Mouse (Mus musculus) cerebellum, postnatal 14 days (tissue): ENCODE results near the gene Dazl.

Experiments used
- DNase-seq, 2 experiments: peaks; one replicate each; pipeline ENCODE4 v3.0.0; 2021; ENCODE audit warnings: mixed read lengths in 2 of 2

Dazl gene

DNA sequence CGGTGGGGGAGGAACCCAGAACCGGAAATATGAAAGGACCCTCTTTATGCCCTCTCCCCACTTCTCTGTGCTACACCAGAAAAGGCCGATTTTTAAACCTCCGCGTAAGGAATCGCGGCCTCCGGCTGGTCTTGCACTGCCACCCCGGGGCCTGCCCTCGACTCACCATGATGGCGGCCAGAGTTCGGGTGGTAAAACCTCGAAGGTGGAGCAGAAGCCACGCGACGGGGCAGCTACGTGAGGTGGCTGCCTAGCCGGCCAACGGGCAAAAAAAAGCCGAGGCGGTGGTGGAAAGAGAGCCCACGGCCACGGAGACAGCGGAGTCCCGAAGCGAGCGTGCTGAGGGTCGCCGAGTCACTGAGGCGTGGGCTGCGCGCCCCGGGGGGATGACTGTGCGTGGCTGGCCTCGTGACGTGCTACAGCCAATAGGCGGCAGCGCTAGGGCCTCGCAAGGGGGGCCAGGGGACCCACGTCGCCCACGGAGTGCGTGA lies at the start of gene Dazl:
Gene Dazl (minus strand): TSS at position 396 of the 491 bp plus-strand sequence.
- DNase-seq: peak in 1 of 2 experiments; percentile 48

DNA sequence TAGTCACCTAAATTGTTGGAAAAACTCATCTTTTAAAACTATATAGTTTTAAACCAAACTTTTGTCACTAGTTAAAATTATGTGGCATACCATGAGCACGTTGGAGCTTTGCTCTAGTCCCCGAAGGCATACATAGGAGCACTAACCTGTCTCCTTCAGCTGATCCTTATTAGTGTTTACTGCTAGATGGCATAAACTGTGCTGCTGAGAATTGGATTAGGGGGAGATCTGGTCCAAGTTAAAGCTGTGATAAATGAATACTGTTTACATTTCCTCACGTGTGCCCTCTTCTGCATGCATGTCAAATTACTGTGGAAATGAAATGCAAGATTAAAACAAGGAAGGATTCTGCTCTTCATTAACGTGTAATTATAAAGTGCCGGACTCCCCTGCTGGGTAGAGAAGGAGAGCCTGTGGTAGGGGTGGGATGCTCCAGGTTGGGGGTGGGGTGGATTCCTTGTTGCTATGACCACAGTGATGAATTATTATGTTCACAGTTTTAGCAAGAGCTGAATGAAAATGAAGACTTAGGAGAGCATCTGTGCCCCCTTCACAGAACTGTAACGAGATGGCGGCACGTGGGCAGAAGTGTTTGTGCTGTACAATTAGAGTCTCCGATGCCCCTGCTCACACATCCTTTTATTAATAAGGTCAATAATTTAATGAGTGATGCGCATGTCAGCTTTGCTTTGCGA lies 48.6 kb upstream of the Dazl start:
- DNase-seq: no peak

- no peak for DNase-seq
These were observed 45.5 kb upstream of the Dazl start for GRCm38 (mm10) chr17:50338901-50339300.

- no peak for DNase-seq
These were observed 42.3 kb upstream of the Dazl start for GRCm38 (mm10) chr17:50335776-50336175.

DNA sequence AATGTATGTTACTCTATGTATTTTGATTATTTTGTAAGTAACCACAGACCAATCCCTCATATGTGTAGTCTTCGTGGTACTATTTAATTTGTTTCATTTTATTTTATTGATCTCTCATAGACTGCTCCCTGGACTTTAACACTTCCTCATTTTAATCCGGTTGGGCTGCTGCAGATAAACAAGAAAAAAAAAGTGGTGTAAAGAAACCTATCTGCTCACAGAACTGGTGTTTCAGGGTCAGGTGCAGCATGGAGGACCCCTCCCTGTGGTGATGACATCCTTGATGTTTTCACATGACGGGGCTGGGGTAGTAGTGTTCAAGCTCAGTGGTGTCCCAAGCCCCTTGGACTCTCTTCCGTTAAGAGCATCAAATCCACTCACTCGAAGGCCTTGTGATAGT lies 41.3 kb upstream of the Dazl start:
- no peak for DNase-seq

DNA sequence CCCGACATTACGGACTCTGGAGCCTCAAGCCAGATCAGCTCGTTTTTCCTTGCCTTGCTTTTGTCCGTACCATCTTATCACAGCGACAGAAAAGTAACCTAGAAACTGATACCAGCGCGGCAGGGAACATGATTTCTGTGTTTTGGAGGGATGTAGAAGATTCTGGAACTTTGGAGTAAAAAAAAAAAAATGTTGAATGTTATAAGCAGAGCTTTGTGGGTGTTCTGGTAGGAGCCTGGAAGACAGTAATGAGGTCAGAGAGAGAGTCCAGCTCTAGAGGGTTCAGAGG lies 38.5 kb upstream of the Dazl start:
- no peak for DNase-seq

- DNase-seq: no peak
These were observed 38.0 kb upstream of the Dazl start for GRCm38 (mm10) chr17:50331171-50332011.

GRCm38 (mm10) chr17:50330245-50330644 lies 36.8 kb upstream of the Dazl start:
- DNase-seq: no peak

- DNase-seq: no peak
These were observed 31.2 kb upstream of the Dazl start for GRCm38 (mm10) chr17:50324658-50325057.

- DNase-seq: no peak
These were observed 25.4 kb upstream of the Dazl start for GRCm38 (mm10) chr17:50318810-50319209.

DNA sequence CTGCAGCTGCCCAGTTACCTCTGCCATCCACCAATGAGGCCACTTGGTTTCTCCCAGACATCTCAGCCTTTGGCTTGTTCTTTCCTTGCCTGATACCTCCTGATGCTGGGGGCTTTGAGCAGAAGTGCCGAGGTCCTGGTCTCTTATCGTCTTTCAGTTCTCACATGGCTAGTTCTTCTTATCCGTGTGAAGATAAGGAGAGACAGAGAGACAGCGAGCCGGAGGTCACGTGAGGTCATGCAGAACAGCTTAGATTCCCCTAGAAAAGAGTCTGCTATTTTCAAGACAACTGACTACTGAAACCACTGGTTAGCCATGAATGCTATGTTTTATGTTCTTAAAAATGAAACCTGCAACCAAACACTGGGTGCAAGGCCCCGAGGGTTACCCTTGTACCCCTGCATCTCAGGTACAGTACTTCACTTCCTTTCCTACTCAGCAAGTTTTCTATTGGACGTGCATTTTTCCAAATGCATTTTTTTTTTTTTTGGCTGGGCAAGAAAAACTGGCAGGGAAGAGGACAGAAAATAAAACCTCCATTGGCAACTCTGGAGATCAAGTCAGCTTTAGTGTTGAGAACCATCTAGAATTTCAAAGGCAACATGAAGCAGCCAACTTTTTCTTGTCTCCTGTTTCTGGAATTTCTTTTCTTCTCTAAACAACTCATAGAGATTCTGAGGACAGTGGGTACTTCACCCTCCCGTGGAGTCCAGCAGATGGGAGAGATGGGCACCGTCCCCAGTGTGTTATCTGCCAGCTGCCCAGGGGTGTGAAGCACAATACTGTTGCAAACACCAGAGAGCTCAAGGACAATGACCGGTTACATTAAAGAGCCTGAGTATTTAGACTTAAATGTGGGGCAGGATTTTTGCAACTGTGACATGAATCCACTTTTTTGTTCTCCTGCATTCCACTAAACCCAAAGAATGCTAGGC lies 23.0 kb upstream of the Dazl start:
- peak; percentile 73 to 78 for DNase-seq

GRCm38 (mm10) chr17:50310148-50310802 lies 16.8 kb upstream of the Dazl start:
- DNase-seq: no peak

- no peak for DNase-seq
These were observed 16.2 kb upstream of the Dazl start for GRCm38 (mm10) chr17:50309512-50310072.

GRCm38 (mm10) chr17:50308880-50309279 lies 15.4 kb upstream of the Dazl start:
- no peak for DNase-seq

DNA sequence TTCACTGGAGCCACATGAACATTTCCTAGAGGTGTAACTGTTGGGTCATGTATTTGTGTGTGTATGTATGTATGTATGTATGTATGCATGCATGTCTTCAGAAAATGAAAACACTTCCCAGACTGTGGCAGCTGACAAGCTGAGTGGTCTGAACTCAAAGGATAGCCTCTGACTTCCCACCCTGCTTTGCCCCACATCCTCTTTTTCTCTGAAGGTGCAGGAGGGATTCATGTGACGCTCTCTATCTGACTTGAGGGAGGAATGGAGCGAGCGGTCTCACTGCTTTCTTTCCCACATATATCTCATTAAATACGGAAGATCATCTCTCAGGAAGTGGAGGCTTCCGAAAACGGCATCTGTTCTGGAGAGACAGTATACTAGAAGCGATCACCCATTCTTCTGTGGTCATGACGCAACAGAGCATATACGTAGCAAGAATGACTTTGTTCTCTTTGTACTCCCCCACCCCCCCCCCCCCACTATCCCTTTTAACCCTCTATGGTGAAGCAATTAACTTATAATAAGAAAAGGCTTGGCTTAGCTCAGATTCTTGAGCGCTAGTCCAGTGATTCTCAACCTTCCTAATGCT lies 14.7 kb upstream of the Dazl start:
- DNase-seq: no peak

- no peak for DNase-seq
These were observed 9.4 kb upstream of the Dazl start for GRCm38 (mm10) chr17:50302867-50303266.

GRCm38 (mm10) chr17:50300171-50300841 lies 6.9 kb upstream of the Dazl start:
- no peak for DNase-seq

- DNase-seq: peak in 1 of 2 experiments; percentile 19
These were observed 5.4 kb upstream of the Dazl start for GRCm38 (mm10) chr17:50298821-50299220.

DNA sequence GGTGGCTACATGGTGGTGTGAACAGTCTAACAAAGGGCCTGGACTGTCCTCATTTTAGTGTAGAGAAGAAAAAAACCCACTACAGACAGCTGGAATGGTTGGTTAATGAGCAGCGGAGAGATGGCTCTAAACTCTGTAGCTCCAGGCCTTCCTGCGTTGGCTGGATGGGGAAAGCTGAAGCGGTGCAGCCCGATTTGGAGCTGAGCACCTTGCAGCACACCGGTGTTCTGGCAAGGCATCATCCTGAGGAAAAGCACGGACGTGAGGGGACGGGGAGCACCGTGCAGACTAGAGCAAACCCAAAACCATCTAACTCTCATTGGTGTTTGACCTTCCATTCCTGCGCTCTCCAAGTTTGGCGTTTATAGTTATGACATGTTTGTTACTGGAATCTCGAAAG lies 1.3 kb upstream of the Dazl start:
- peak; percentile 37 to 55 for DNase-seq

DNA sequence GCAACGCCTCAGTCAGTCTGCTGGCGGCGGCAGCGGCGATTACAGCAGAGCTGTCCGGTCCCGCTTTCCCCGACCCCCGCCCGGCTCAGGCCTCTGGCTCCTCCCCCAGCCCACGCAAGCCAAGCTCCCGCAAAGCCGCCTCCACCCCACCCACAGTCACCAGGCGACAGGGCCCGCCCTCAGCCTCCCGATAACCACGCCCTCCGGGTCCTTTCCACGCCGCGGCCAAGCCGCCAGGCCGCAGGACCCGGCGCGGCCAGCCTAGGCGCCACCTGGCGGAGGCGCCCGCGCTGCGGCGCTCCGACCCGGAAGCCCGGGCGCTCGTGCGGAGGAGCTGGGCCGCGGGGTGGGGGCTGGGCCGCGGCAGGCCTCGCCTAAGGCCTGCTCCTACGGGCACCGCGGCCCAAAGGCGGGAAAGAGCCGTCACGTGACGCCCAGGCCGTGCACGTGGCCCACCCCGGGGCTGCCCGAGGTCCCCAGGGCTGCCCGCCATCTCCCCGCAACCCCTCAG lies 720 bp downstream of the Dazl start:
- DNase-seq: peak; percentile 94 to 95
